ENCODE assay signal across 17 mouse cellular contexts in genomic region chr1:13925994-13926393, GRCm38 (mm10).
"Had no signal": no experiment of that assay in that cellular context is flagged by ENCODE, and none has a peak within 500 bp of the region (broad histone marks: within the 10 kb centered on the region; RNA-seq: fewer than 3 reads in every experiment).

No protein-coding gene starts in this region.

- H3K27ac ChIP-seq: midbrain, embryonic 10.5 days; midbrain, embryonic 12.5 days; neural tube, embryonic 12.5 days had no signal

- ATAC-seq: midbrain, embryonic 16.5 days had no signal

- H3K36me3 ChIP-seq: midbrain, embryonic 10.5 days; midbrain, embryonic 12.5 days; neural tube, embryonic 12.5 days had no signal

- H3K9me3 ChIP-seq: midbrain, embryonic 12.5 days had no signal

- H3K4me2 ChIP-seq: lung, embryonic 14.5 days; midbrain, embryonic 12.5 days; neural tube, embryonic 12.5 days had no signal

- DNase-seq: lung, adult 18-20 months; lung, embryonic 14.5 days; lung, postnatal 10 days; lung, postnatal 4 days; midbrain, embryonic 14.5 days; retina, postnatal 1 day; right cerebral cortex, adult 18-20 months; right cerebral cortex, postnatal 25 days; right cerebral cortex, postnatal 4 days; spleen, adult 18-20 months; thymus, adult 2 months; thymus, postnatal 25 days; thymus, postnatal 4 days had no signal

- H3K9ac ChIP-seq: lung, embryonic 14.5 days; midbrain, embryonic 12.5 days; neural tube, embryonic 12.5 days had no signal

- H3K4me1 ChIP-seq: midbrain, embryonic 10.5 days; midbrain, embryonic 12.5 days; neural tube, embryonic 12.5 days had no signal

- H3K4me3 ChIP-seq: midbrain, embryonic 10.5 days; midbrain, embryonic 12.5 days; neural tube, embryonic 12.5 days had no signal

- H3K27me3 ChIP-seq: midbrain, embryonic 12.5 days; neural tube, embryonic 12.5 days had no signal
